Mouse (Mus musculus) liver, postnatal 0 days (tissue): ENCODE data around the gene Ino80e. TPM values are rescaled to one million over a fixed set of nuclear protein-coding genes. Genes with fewer than 3 reads are reported as not detected.

Source experiments
- ATAC-seq: fragments of 200-750 bp; cut with Nextera tagmentation; 2 replicates; pipeline ENCODE4 v1.8.0; 2017; ENCODE audit warnings: mild to moderate bottlenecking, moderate library complexity
- DNase-seq: peaks from one replicate; pipeline ENCODE4 v3.0.0-alpha.2; 2016
- H3K27ac ChIP-seq: fragments of 300-500 bp; sonication (generic); 2 replicates; pipeline ENCODE4 v1.5.1; 2014; ENCODE audit warnings: antibody characterized with exemption, moderate library complexity, mild to moderate bottlenecking, low read depth
- H3K27me3 ChIP-seq: fragments of 300-500 bp; sonication (generic); 2 replicates; pipeline ENCODE4 v1.6.1; 2014; ENCODE audit warnings: low read length, control low read depth, mixed read lengths; ENCODE audit not compliant: insufficient read depth
- H3K36me3 ChIP-seq: fragments of 300-500 bp; sonication (generic); replicated peaks from 2 replicates; pipeline ENCODE4 v1.6.1; 2014; ENCODE audit warnings: mild to moderate bottlenecking, control low read depth, low read length, moderate library complexity, mixed read lengths; ENCODE audit not compliant: insufficient read depth
- H3K4me1 ChIP-seq: fragments of 300-500 bp; sonication (generic); 2 replicates; pipeline ENCODE4 v1.6.1; 2014; ENCODE audit warnings: antibody characterized with exemption, mild to moderate bottlenecking, control low read depth; ENCODE audit not compliant: insufficient read depth
- H3K4me2 ChIP-seq: fragments of 300-500 bp; sonication (generic); 2 replicates; pipeline ENCODE4 v1.6.1; 2014; ENCODE audit warnings: low read depth, mild to moderate bottlenecking, low read length, moderate library complexity, mixed read lengths
- H3K4me3 ChIP-seq: fragments of 300-500 bp; sonication (generic); 2 replicates; pipeline ENCODE4 v1.5.1; 2014; ENCODE audit warnings: low read depth, low read length
- H3K9ac ChIP-seq: fragments of 300-500 bp; sonication (generic); replicated peaks from 2 replicates; pipeline ENCODE4 v1.6.1; 2014; ENCODE audit warnings: mild to moderate bottlenecking, moderate library complexity
- H3K9me3 ChIP-seq: fragments of 300-500 bp; sonication (generic); 2 replicates; pipeline ENCODE4 v1.6.1; 2016; ENCODE audit warnings: mild to moderate bottlenecking, control low read depth, low read length, mixed read lengths
- CTCF ChIP-seq: sonication (generic); IDR thresholded peaks from 2 replicates; pipeline ENCODE4 v1.5.1; 2016; ENCODE audit warnings: antibody characterized with exemption, low read depth
- EP300 ChIP-seq: IDR thresholded peaks from 2 replicates; pipeline ENCODE4 v1.6.1; 2016; ENCODE audit warnings: antibody characterized with exemption, low read depth, mild to moderate bottlenecking
- WGBS: fragments of 180-500 bp; shearing (Covaris S2); extraction: QIAGEN DNeasy Blood & Tissue Kit; methylation state at CpG from one replicate; pipeline ENCODE4 v1.1.7; 2014; ENCODE audit not compliant: insufficient replicate concordance; 5-methylcytosine and 5-hydroxymethylcytosine counted together
- polyA plus RNA-seq: library from polyadenylated mRNA; unstranded; fragments of >200 nt; fragmentation: Nextera tagmentation; extraction: Ambion mirVana; gene quantifications from 2 replicates; pipeline ENCODE4 v1.2.1, GENCODE M21; 2015

Gene Ino80e
- polyA plus RNA-seq, 1 experiment from 2014 or later: 20.6 TPM

DNA sequence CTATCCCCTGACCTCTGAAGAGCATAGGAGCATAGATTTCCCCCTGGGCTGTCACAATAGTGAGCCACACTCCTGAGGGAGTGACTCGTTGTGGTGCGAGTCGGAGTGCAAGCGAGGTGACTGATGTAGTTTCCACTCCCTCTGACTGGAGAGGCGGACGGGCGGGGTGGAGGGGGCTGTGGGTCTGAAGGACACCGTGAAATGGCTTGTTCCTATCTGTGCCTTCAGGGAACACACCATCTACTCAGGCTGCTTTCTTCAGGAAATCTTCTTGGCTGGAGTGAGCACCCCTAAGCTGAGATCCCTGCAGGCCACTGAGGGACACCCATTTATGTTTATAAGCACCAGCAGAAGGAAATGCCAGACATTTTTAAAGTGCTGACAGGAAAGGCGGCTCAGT is 39.4 kb downstream of the Ino80e start:
- no peaks in the 10 kb centered on the region for H3K4me1 ChIP-seq
- 45% methylated on average over 9 of the region's 9 CpGs for WGBS
- TF ChIP-seq CTCF: no peak
- no peak for TF ChIP-seq EP300
- H3K36me3 ChIP-seq: no peaks in the 10 kb centered on the region
- H3K9ac ChIP-seq: no peak overlapping the region
- H3K27ac ChIP-seq: no peak overlapping the region
- no peak overlapping the region for H3K4me2 ChIP-seq
- DNase-seq: no peak
- no peaks in the 10 kb centered on the region for H3K9me3 ChIP-seq
- 0 out of 2 replicates have a peak, but pooled peaks have one; percentile 2 for ATAC-seq
- H3K4me3 ChIP-seq: no peak overlapping the region
- H3K27me3 ChIP-seq: peaks cover 33% of the 10 kb centered on the region

GRCm38 (mm10) chr7:126821835-126822511 is 40.2 kb downstream of the Ino80e start:
- DNase-seq: peak; percentile 85
- TF ChIP-seq EP300: no peak
- peak; percentile 96 for TF ChIP-seq CTCF
- H3K36me3 ChIP-seq: no peaks in the 10 kb centered on the region
- WGBS: 17% methylated on average over 7 of the region's 7 CpGs
- no peak overlapping the region for H3K4me2 ChIP-seq
- no peaks in the 10 kb centered on the region for H3K9me3 ChIP-seq
- H3K27me3 ChIP-seq: peaks cover 33% of the 10 kb centered on the region
- no peak overlapping the region for H3K4me3 ChIP-seq
- H3K27ac ChIP-seq: no peak overlapping the region
- peak; percentile 63 for ATAC-seq
- H3K9ac ChIP-seq: no peak overlapping the region
- no peaks in the 10 kb centered on the region for H3K4me1 ChIP-seq

- Histone ChIP-seq H3K27ac (no peak overlapping the region), H3K27me3 (peaks cover 16% of the 10 kb centered on the region), H3K4me2 (no peak overlapping the region), H3K9me3 (no peaks in the 10 kb centered on the region), H3K4me1 (no peaks in the 10 kb centered on the region), H3K4me3 (no peak overlapping the region), H3K9ac (no peak overlapping the region), H3K36me3 (no peaks in the 10 kb centered on the region)
- DNase-seq: no peak
- 32% methylated on average over 1 of the region's 1 CpGs for WGBS
- ATAC-seq: no peak
- peak; percentile 36 for TF ChIP-seq CTCF
- TF ChIP-seq EP300: no peak
Measured at GRCm38 (mm10) chr7:126818818-126819217, 43.4 kb downstream of the Ino80e start.

GRCm38 (mm10) chr7:126817595-126817994 is 44.6 kb downstream of the Ino80e start:
- no peaks in the 10 kb centered on the region for H3K4me1 ChIP-seq
- H3K36me3 ChIP-seq: no peaks in the 10 kb centered on the region
- no peaks in the 10 kb centered on the region for H3K9me3 ChIP-seq
- no peak overlapping the region for H3K4me3 ChIP-seq
- no peak overlapping the region for H3K27ac ChIP-seq
- no peak for TF ChIP-seq EP300
- no peak overlapping the region for H3K4me2 ChIP-seq
- WGBS: 80% methylated on average over 7 of the region's 7 CpGs
- H3K27me3 ChIP-seq: peaks cover 4% of the 10 kb centered on the region; the same call in 1 of the 2 replicates
- no peak overlapping the region for H3K9ac ChIP-seq
- DNase-seq: no peak
- no peak for ATAC-seq

DNA sequence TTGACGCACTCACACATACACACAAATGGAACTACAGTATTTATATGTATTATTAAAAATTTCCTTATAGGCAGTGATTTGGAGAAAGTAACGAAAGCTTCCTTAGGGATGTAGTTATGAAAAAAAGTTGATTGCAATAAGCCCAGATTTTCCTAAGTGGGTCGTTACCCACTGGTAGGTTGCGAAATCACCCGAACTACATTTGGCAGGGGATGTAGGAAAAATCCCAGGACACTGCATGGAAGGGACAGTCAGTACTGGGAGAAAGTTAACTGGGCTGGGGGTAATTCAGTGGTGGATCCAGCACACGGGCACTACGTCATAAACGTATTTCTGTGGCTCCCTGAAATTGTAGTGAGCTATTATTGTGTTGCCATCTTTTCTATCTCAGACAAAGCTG is 45.7 kb downstream of the Ino80e start:
- Histone ChIP-seq H3K9me3 (no peaks in the 10 kb centered on the region), H3K4me2 (no peak overlapping the region), H3K27me3 (no peaks in the 10 kb centered on the region), H3K4me1 (no peaks in the 10 kb centered on the region), H3K27ac (no peak overlapping the region), H3K9ac (no peak overlapping the region), H3K4me3 (no peak overlapping the region), H3K36me3 (no peaks in the 10 kb centered on the region)
- WGBS: 68% methylated on average over 8 of the region's 8 CpGs
- DNase-seq: no peak
- peak; percentile 36; the same call in 1 of the 2 replicates for ATAC-seq
- TF ChIP-seq CTCF: no peak
- peak; percentile 69; the same call in 1 of the 2 replicates for TF ChIP-seq EP300

GRCm38 (mm10) chr7:126815726-126816222 is 46.4 kb downstream of the Ino80e start:
- no peak for DNase-seq
- WGBS: 67% methylated on average over 8 of the region's 8 CpGs
- Histone ChIP-seq H3K36me3 (no peaks in the 10 kb centered on the region), H3K4me3 (no peak overlapping the region), H3K4me2 (no peak overlapping the region), H3K9me3 (no peaks in the 10 kb centered on the region), H3K4me1 (no peaks in the 10 kb centered on the region), H3K27ac (no peak overlapping the region), H3K9ac (no peak overlapping the region), H3K27me3 (no peaks in the 10 kb centered on the region)
- TF ChIP-seq EP300: no peak
- no peak for TF ChIP-seq CTCF
- ATAC-seq: no peak
